Mouse (Mus musculus) neural tube, embryonic 12.5 days (tissue): Measurements from ENCODE around the gene Platr17. TPM values are rescaled to one million over a fixed set of nuclear protein-coding genes. Genes with fewer than 3 reads are reported as not detected.

Experiments used
- ATAC-seq: fragments of 200-750 bp; cut with Nextera tagmentation; 2 replicates; pipeline ENCODE4 v1.8.0; 2017; ENCODE audit warnings: low read depth, mild to moderate bottlenecking, moderate TSS enrichment, moderate library complexity; ENCODE audit not compliant: low FRiP score
- H3K27ac ChIP-seq: fragments of 300-500 bp; sonication (generic); 2 replicates; pipeline ENCODE4 v1.5.1; 2016
- H3K27me3 ChIP-seq: fragments of 300-500 bp; sonication (generic); replicated peaks from 2 replicates; pipeline ENCODE4 v1.6.1; 2016; ENCODE audit warnings: mild to moderate bottlenecking
- H3K36me3 ChIP-seq: fragments of 300-500 bp; sonication (generic); 2 replicates; pipeline ENCODE4 v1.6.1; 2016; ENCODE audit warnings: mild to moderate bottlenecking
- H3K4me1 ChIP-seq: fragments of 300-500 bp; sonication (generic); 2 replicates; pipeline ENCODE4 v1.6.1; 2016
- H3K4me2 ChIP-seq: fragments of 300-500 bp; sonication (generic); replicated peaks from 2 replicates; pipeline ENCODE4 v1.6.1; 2016; ENCODE audit warnings: mild to moderate bottlenecking
- H3K4me3 ChIP-seq: fragments of 300-500 bp; sonication (generic); 2 replicates; pipeline ENCODE4 v1.5.1; 2016
- H3K9ac ChIP-seq: fragments of 300-500 bp; sonication (generic); 2 replicates; pipeline ENCODE4 v1.6.1; 2016; ENCODE audit warnings: mild to moderate bottlenecking
- H3K9me3 ChIP-seq: fragments of 300-500 bp; sonication (generic); 2 replicates; pipeline ENCODE4 v1.6.1; 2016; ENCODE audit warnings: mild to moderate bottlenecking
- WGBS: fragments of 180-500 bp; shearing (Covaris S2); methylation state at CpG from one replicate; pipeline ENCODE4 v1.1.7; 2016; 5-methylcytosine and 5-hydroxymethylcytosine counted together
- polyA plus RNA-seq: library from polyadenylated mRNA; unstranded; fragments of >200 nt; fragmentation: Nextera tagmentation; extraction: Ambion mirVana; gene quantifications from 2 replicates; pipeline ENCODE4 v1.2.1, GENCODE M21; 2016

Platr17 gene
- polyA plus RNA-seq, 1 experiment from 2014 or later: not detected

DNA sequence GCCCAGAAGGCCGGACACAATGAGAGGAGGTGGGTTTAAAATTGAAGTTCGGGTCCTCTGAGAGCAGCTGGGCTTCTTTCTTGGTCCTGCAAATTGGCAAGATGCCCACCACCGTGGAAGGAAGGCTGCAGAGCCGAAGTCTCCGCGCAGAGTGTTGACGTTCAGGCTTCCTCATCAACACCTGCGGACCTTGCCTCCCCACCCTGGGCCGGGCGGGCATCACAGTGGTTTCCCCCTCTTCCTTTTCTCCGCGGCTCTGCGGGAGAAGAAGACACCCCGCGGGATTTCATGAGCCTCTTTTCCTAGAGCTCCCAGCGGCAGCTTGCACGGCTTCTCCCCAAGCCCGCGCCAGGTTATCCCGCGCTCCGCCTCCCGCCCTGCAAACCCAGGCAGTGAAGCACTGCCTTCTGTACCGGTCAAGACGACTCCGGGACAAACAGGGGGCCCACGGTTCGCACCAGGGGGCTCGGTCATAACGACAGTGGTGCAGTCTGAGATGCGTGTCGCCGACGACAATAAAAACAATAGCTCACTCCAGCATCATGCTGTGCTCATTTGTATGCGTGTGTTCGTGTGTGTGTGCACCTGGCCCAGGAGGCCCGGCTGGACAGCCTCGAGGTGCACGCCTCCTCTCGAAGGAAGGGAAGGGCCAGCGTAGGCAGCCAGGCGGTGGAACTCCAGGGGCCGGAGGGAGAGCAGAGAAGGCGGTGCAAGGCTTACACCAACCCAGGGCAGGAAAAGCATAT is 3.6 kb downstream of the Platr17 start:
- Histone ChIP-seq H3K9me3 (no peaks in the 10 kb centered on the region), H3K4me1 (peaks cover 22% of the 10 kb centered on the region), H3K36me3 (peaks cover 30% of the 10 kb centered on the region), H3K27me3 (no peaks in the 10 kb centered on the region), H3K4me3 (peak overlapping the region; percentile 84), H3K27ac (peak overlapping the region; percentile 57), H3K4me2 (peak overlapping the region; percentile 96), H3K9ac (peak overlapping the region; percentile 72)
- WGBS: under 1% methylated on average over 43 of the region's 44 CpGs
- ATAC-seq: peak; percentile 60

GRCm38 (mm10) chr17:33909077-33909868 is 4.3 kb downstream of the Platr17 start, which contains the start of gene Daxx:
TSS of gene Daxx (plus strand) at chr17:33909414.
- no peaks in the 10 kb centered on the region for H3K27me3 ChIP-seq
- WGBS: under 1% methylated on average over 68 of the region's 68 CpGs
- H3K36me3 ChIP-seq: peaks cover 37% of the 10 kb centered on the region
- peak within 1 kb of the TSS; percentile 88 for H3K9ac ChIP-seq
- peak within 1 kb of the TSS; percentile 84 for H3K4me3 ChIP-seq
- peaks cover 22% of the 10 kb centered on the region for H3K4me1 ChIP-seq
- peak within 1 kb of the TSS; percentile 96 for H3K4me2 ChIP-seq
- no peaks in the 10 kb centered on the region for H3K9me3 ChIP-seq
- ATAC-seq: peak; percentile 96
- peak within 1 kb of the TSS; percentile 59 for H3K27ac ChIP-seq

DNA sequence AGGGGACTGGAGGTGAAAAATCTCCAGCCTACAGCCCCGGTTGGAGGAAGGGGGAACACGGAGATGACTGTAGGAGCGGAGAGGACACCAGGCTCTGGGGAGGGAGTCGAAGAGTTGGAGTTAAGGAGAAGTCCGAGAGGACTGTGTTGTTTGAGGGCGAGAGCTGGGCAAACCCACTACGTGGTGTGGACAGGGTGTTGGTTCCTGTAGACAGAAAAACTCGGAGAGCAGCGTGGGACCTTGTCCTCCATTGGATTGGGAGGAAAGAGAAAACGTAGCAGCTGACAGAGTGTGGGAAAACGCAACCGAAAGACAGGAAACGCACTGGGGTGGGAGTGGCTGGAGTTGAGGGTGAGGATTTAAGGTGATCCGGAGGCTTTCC is 4.9 kb downstream of the Platr17 start:
- Histone ChIP-seq H3K4me1 (peaks cover 26% of the 10 kb centered on the region), H3K9me3 (no peaks in the 10 kb centered on the region), H3K4me3 (peak overlapping the region; percentile 84), H3K27ac (peak overlapping the region; percentile 59; the same call in 1 of the 2 replicates), H3K36me3 (peaks cover 42% of the 10 kb centered on the region), H3K4me2 (peak overlapping the region; percentile 96), H3K27me3 (no peaks in the 10 kb centered on the region), H3K9ac (peak overlapping the region; percentile 88)
- ATAC-seq: peak; percentile 7; the same call in 1 of the 2 replicates
- under 1% methylated on average over 14 of the region's 14 CpGs for WGBS

GRCm38 (mm10) chr17:33910346-33911051 is 5.6 kb downstream of the Platr17 start:
- H3K4me1 ChIP-seq: peaks cover 31% of the 10 kb centered on the region
- H3K27me3 ChIP-seq: no peaks in the 10 kb centered on the region
- peak overlapping the region; percentile 96 for H3K4me2 ChIP-seq
- WGBS: 59% methylated on average over 11 of the region's 11 CpGs
- ATAC-seq: no peak
- H3K27ac ChIP-seq: no peak overlapping the region
- peak overlapping the region; percentile 84 for H3K4me3 ChIP-seq
- no peaks in the 10 kb centered on the region for H3K9me3 ChIP-seq
- peak overlapping the region; percentile 88 for H3K9ac ChIP-seq
- peaks cover 45% of the 10 kb centered on the region for H3K36me3 ChIP-seq

- peaks cover 31% of the 10 kb centered on the region for H3K4me1 ChIP-seq
- H3K36me3 ChIP-seq: peaks cover 45% of the 10 kb centered on the region
- no peaks in the 10 kb centered on the region for H3K27me3 ChIP-seq
- H3K4me2 ChIP-seq: no peak overlapping the region
- no peak overlapping the region for H3K27ac ChIP-seq
- no peak for ATAC-seq
- no peak overlapping the region for H3K9ac ChIP-seq
- no peaks in the 10 kb centered on the region for H3K9me3 ChIP-seq
- no peak overlapping the region for H3K4me3 ChIP-seq
- 92% methylated on average over 31 of the region's 31 CpGs for WGBS
Observed at GRCm38 (mm10) chr17:33911052-33911812, 6.3 kb downstream of the Platr17 start.

GRCm38 (mm10) chr17:33911813-33912414 is 7.0 kb downstream of the Platr17 start:
- H3K9me3 ChIP-seq: no peaks in the 10 kb centered on the region
- no peak overlapping the region for H3K27ac ChIP-seq
- H3K9ac ChIP-seq: no peak overlapping the region
- no peak overlapping the region for H3K4me2 ChIP-seq
- WGBS: 92% methylated on average over 28 of the region's 28 CpGs
- H3K27me3 ChIP-seq: no peaks in the 10 kb centered on the region
- H3K36me3 ChIP-seq: peaks cover 45% of the 10 kb centered on the region
- no peak overlapping the region for H3K4me3 ChIP-seq
- peaks cover 34% of the 10 kb centered on the region for H3K4me1 ChIP-seq
- no peak for ATAC-seq

- Histone ChIP-seq H3K27me3 (no peaks in the 10 kb centered on the region), H3K9ac (no peak overlapping the region), H3K9me3 (no peaks in the 10 kb centered on the region), H3K36me3 (peaks cover 50% of the 10 kb centered on the region), H3K4me1 (peaks cover 33% of the 10 kb centered on the region), H3K4me2 (no peak overlapping the region), H3K27ac (no peak overlapping the region), H3K4me3 (no peak overlapping the region)
- no peak for ATAC-seq
- 91% methylated on average over 10 of the region's 10 CpGs for WGBS
Observed at GRCm38 (mm10) chr17:33913264-33913663, 8.3 kb downstream of the Platr17 start.

DNA sequence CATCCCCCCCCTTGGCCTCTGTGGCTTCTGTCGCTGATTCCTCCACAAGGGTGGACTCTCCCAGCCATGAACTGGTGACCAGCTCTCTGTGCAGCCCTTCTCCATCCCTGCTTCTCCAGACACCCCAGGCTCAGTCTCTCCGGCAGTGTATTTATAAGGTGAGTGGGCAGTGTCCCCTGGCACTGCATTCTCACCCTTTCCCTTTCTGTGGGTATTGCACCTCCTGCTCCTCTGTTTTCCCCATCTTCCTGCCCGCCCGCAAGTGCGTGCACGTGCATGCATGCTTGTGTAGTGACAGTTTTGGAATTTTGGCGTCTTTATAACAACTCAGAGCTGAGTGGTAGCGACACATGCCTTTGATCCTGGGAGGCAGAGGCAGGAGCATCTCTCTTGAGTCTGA is 9.0 kb downstream of the Platr17 start:
- Histone ChIP-seq H3K36me3 (peaks cover 50% of the 10 kb centered on the region), H3K27me3 (no peaks in the 10 kb centered on the region), H3K4me3 (no peak overlapping the region), H3K27ac (no peak overlapping the region), H3K9me3 (no peaks in the 10 kb centered on the region), H3K4me1 (peaks cover 35% of the 10 kb centered on the region), H3K4me2 (no peak overlapping the region), H3K9ac (no peak overlapping the region)
- ATAC-seq: no peak
- 97% methylated on average over 8 of the region's 8 CpGs for WGBS

DNA sequence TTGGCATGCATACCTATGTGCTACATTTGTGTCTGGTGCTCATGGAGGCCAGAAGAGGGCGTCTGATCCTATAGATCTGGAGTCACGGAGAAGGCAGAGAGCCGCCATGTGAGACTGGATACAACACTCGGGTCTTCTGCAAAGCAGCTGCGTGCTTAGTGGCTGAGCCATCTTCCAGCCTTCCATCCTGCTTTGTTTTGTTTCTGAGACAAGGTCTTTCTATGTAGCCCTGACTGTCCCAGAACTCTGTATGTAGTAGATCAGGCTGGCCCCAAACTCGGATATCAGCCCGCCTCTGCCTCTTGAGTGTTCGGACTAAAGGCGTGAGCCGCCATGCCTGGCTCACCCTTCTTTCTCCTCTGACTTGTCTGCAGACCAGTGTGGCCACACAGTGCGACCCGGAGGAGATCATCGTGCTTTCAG is 10.0 kb downstream of the Platr17 start:
- no peak overlapping the region for H3K27ac ChIP-seq
- WGBS: 70% methylated on average over 13 of the region's 13 CpGs
- H3K4me3 ChIP-seq: no peak overlapping the region
- H3K4me2 ChIP-seq: peak overlapping the region; percentile 67
- ATAC-seq: no peak
- no peaks in the 10 kb centered on the region for H3K27me3 ChIP-seq
- H3K9me3 ChIP-seq: no peaks in the 10 kb centered on the region
- peaks cover 50% of the 10 kb centered on the region for H3K36me3 ChIP-seq
- H3K9ac ChIP-seq: no peak overlapping the region
- H3K4me1 ChIP-seq: peaks cover 42% of the 10 kb centered on the region

DNA sequence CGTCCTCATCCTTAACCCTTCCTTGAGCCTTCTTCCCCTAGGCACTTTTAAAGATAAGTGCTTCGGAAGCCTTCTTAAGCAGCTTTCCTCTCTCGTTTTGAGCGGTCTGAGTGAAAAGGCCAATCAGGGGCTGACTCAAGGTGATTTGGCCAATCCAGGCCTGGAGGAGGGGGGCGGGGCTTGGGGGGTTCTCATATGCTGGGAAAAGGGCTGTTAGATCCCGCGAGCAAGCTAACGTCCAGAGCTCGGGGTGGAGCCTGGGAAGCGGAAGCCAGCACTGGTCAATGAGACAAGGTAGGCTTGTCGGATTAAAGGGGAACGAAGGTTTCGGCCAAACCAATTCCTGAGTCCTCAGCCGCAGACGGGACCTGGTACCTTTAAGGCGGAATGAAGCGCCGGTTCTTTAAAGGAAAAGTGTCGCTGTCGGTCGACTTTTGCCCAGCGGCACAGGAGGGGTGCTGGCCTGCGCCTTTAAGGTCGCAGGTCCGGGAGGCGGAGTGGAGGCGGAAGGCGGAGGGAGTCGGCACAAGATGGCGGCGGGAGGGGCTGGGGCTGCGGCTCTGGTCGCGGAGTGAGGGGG is 10.8 kb downstream of the Platr17 start, which contains the start of the genes Tapbp and Zbtb22:
Gene Tapbp (plus strand): TSS at position 229 of the 580 bp plus-strand sequence.
Gene Zbtb22 (plus strand): TSS at position 234 of the 580 bp plus-strand sequence.
- peak within 1 kb of the TSS; percentile 62 for H3K9ac ChIP-seq
- peak within 1 kb of the TSS; percentile 53; the same call in 1 of the 2 replicates for H3K27ac ChIP-seq
- peaks cover 38% of the 10 kb centered on the region for H3K4me1 ChIP-seq
- peak within 1 kb of the TSS; percentile 67 for H3K4me2 ChIP-seq
- peak within 1 kb of the TSS; percentile 59 for H3K4me3 ChIP-seq
- peaks cover 46% of the 10 kb centered on the region for H3K36me3 ChIP-seq
- under 1% methylated on average over 34 of the region's 34 CpGs for WGBS
- ATAC-seq: peak; percentile 90
- H3K9me3 ChIP-seq: no peaks in the 10 kb centered on the region
- H3K27me3 ChIP-seq: no peaks in the 10 kb centered on the region

- Histone ChIP-seq H3K36me3 (peaks cover 41% of the 10 kb centered on the region), H3K27ac (peak overlapping the region; percentile 53; the same call in 1 of the 2 replicates), H3K9me3 (no peaks in the 10 kb centered on the region), H3K4me3 (peak overlapping the region; percentile 59), H3K4me2 (peak overlapping the region; percentile 67), H3K4me1 (peaks cover 38% of the 10 kb centered on the region), H3K27me3 (no peaks in the 10 kb centered on the region), H3K9ac (peak overlapping the region; percentile 62)
- peak; percentile 18 for ATAC-seq
- 4% methylated on average over 20 of the region's 20 CpGs for WGBS
Observed at GRCm38 (mm10) chr17:33916294-33916693, 11.4 kb downstream of the Platr17 start.
